Mouse (Mus musculus) NIH3T3 (cell line): Measurements from ENCODE around the gene Mcu.
A peak's percentile ranks its signal among the peaks of the same experiment; 100 is the strongest.

Source experiments
- DNase-seq: peaks from one replicate; pipeline ENCODE4 v3.0.0-alpha.2; 2012; ENCODE audit warnings: low read depth

Gene Mcu

DNA sequence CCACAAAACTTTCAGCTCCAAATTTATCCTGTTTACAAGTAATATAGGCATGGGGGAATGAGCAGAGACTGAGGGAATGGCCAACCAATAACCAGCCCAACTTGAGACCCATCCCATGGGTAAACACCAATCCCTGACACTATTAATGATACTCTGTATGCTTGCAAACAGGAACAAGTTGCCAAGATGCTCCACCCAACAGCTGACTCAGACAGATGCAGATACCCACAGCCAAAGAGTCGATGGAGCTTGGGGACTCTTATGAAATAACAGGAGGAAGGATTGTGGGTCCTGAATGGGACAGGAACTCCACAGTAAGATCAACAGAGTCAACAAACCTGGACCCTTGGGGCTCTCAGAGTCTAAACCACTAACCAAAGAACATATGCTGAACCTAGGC lies 127.1 kb downstream of the Mcu start:
- no peak for DNase-seq

DNA sequence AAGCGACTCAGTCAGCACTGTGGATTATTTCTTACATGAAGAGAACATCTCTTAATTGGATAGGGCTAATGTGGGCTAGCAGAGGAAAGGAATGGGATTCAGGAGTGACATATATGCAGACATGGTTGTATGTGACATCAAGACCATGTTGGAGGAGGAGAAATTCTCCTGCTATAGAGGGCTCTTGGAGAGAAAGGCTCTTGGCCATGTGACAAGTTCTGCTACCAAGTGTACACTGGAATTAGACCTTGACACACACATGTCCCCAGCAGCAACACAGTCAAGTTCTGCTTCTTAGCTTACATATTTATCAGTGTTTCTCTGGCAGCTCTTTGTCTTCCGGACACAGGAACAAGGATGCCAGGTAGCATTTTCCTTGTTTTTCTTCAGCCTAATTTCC lies 129.1 kb downstream of the Mcu start:
- no peak for DNase-seq

DNA sequence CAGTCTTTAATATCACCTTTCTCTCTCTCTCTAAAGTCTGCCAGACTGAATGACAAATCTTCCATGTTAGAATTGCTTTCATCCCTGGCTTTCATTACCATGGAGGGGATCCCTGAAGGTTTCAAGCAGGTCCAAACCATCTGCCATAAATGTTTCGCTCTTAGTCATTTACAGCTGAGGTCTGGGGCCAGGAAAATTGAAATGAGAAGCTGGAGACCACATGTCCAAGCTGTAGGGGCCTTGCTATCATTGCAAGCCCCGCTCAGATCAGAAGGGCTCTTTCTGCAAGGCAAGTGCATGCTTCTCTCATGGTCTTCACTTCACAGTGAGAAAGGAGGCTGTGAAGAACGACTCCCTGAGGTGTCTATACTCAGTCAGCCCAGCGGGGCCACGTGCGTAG lies 132.2 kb downstream of the Mcu start:
- no peak for DNase-seq

DNA sequence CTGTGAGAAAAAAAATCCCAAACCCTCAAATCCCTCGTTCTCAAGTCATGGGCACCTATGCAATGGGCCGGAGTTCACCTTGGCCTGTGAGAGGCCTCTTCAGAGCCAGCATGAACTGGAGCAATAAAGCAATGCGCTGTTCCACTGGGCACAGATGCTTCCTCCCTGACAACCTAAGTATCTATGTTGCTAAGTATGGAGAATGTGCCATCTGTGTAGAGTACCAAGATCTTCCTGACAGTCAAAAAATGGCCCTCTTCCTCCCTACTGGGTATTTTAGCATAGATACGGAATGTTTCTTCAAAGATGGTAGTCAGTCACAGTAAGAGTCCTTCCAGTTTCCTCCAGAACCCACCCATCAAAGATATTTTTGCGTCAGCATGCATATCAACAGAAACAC lies 135.1 kb downstream of the Mcu start:
- no peak for DNase-seq

DNA sequence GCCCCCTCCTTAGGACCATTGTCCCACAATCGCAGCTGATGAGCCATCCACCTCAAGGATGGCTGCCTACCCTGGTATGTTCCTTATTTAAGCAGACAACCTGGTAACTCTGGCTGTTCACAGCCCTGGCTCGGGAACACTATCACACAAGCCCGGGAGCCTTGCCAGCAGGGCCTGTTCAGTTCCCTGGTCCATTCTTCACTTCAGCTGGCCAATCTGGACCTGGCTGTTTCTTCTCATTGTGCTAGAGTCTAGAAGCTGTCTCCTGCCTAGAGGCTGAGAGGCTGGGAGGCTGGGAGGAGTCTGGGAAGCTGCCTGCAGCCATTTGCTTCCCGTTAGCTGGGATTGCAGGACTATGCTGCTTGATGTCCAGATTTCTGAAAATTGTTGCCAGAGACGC lies 146.0 kb downstream of the Mcu start:
- DNase-seq, result peak; percentile 21

DNA sequence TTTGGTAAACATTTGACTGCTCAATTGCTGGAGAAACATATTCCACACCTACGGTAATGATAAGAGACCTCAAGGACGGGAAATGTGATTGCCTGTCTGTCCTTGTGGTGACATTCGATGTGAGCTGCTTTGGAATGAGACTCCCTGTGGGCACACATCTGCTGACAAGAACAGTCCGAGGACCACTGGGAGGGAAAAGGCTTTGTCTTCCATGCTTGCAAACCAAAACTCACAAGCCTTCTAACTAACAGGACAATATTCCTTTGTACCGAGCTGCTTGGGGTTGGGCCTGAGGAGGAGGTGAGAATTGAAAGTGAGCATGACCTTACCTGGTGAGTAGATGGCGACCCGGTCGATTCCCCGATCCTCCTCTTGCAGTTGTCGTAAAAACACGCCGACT lies 149.2 kb downstream of the Mcu start:
- DNase-seq, result no peak

DNA sequence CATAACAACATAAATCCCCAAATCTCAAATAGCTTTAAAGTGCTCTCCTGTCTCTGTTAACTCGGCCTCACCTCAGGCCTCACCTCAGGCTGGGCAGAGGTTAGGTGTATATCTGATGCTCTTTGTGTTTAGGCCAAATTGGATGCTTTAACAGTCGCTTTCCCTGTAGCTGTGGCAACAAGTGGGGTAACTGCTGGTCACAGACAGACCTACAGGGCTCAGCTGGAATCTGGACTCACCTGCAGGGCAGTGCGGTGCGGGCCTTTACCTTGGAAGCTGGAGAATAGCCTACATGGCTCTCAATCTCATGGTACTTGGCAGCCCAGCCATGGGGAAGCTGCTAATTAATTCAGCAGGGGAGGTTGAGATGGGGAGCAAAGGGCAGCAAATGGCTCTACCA lies 149.9 kb downstream of the Mcu start:
- no peak for DNase-seq

DNA sequence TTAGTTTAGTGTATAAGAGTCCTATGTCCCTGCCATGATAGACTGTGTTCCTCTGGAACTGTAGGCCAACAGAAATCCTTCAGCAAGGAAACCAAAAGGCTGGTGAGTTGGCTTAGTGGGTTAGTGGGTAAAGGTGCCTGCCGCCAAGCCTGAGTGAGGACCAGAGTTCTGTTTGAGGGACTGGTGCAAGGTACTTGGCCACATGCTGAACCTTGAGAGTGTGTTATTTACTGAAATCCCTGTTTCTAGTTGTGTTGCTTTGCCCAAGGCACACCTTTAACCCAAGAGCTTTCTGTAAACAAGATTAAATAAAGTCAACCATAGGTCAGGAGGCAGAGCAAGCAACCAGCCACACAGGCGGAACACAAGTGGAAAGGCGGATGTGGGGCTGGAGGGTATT lies 150.9 kb downstream of the Mcu start:
- DNase-seq, result no peak

DNA sequence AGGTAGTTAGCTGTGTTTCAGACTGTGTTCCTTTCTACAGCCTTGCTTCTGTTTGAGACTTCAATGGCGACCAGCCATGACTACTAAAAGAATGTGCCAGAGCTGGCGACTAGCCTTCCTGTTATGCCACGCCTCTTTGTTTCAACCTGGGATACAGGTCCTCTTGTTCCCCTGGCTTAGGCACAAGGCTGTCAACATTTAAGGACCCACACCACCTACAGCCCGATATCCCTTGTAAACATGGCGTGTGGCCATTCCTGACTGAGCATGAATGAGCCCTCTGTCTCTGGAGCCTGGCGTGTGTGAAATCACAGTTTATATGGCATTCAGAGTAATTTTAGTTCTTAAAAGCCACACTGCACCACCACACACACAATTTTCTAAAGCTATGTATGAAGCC lies 154.2 kb downstream of the Mcu start:
- DNase-seq, result no peak

DNA sequence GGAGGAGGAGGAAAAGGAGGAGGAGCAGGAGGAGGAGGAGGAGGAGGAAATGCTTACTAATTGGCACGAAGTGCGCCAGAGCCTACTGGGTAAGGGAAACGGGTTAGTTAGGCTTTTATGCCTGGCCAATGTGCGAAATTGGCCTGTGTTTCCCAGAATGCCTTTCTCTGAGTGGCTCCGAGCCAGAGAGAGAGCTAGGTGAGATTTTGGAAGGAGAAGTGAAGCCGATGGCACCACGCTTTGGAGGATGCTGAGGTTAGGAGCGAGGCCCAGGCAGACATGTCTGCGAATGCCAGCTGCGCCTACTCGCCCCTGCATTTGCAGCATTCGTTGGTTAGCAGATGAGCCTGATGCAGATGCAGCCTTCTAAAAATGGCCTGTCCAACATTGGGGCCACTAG lies 156.7 kb downstream of the Mcu start:
- DNase-seq, result no peak

DNA sequence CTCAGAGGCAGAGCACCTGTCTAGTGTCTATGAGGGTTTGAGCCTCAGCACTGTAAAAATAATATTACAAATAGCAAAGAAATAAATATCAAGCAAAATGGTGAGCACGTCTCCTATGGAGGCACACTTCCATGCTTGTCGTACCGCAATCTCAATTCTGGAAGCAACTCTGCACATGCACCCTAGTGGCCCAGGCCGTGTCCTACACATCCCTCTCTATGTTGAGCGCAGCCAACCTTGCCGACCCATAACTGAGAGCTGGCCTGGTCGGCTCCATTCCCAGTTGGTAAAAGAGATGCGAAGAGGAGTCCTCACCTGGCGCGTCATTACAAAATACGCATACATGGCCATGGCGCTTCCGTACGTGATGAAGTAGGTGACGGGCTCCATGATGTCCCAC lies 161.9 kb downstream of the Mcu start:
- no peak for DNase-seq

DNA sequence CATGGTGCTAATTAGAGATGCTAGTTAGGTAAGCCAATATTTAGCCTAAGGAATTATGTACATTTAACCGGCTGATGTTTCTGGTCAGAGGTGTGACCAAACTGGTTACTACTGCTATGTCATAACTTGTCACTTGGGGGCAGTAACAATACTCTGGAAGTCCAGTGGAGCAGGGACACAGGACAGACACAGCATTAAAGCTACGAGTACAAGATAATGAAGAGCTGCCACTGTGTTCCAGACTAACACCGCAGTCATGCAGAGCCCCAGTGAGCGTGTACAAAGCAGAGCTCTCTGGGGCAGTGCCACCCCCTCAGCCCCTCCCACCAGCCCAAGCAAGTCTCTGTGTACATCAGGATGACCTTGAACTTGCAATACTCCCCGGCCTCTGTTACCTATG lies 164.7 kb downstream of the Mcu start:
- DNase-seq, result peak; percentile 74

DNA sequence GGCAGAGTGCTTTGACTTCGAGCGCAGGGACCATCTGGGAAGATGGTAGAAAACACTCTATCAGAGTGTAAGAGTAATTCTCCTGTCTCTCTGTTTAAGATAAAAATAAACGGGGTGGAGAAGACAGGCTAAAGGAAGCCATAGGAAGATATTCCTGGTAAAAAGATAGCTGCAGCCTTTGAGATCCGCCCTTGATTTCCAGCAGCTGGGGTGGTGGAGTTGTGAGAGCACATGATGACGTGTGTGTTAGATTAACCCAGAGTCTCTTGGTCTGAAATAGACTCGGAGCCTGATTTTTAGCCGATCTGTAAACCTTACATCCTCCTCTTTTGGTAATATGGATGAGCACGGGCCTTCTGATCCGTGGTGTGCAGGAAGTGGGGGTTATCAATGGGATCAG lies 168.9 kb downstream of the Mcu start:
- no peak for DNase-seq

DNA sequence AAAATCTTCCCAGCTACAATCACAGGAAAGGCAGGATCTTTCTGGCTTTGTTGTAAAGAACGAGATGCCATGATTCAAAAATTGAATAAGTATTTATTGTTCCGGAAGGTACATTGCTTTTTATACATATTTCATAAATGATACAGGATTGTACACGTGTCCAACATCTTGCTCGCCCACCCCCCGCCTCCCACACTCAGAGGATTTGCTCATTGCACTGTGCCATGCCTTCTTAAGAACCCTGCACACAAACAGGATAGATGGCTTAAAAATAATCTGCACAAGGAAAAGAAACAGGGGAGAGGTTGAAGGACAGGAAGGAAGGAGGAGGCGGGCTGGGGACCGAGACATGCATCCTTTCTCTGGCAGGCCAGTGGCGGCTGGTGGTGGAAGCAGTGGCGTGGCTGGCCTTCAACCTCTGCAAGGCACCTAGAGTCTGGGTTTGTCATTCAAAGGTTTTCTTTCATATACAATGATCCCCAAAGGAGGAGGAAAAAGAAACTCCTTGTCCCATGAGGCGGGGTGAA lies 169.5 kb downstream of the Mcu start:
- no peak for DNase-seq

DNA sequence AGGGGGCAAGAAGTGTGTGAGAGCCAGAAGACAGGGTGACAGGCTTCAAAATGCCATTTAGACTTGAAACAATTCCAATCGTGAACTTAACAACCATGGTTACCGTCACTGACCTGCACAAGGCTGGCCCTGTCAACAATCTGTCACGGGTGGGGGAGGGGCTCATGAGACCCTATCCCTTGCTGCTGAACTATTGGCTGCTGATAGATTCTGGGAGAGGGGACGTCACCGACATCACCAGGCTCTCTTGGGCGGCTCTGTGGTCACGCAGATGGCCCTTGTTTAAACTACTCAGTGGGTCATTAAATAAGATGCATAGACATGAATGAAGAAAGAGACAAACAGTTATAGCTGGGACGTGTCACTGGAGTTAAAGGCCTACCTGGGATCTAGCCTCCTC lies 171.9 kb downstream of the Mcu start:
- no peak for DNase-seq

DNA sequence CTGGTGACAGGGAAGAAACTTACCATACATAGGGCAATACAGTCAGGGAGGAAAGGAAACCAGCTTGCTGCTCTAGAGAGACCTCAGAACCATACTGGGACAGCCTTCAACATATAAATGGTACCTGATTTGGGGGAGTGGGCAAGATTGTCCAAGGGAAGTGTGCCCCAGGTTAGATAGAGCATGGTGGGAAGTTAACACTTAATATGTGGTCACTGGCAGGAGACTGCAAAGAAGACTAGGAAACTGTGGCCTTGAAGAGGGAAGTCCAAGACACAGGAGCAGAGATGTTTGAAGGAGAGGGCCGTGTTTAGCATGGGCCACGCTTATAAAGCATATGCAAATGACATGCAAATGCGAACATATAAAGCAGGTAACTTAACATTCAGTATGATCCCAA lies 172.4 kb downstream of the Mcu start:
- DNase-seq, result no peak

DNA sequence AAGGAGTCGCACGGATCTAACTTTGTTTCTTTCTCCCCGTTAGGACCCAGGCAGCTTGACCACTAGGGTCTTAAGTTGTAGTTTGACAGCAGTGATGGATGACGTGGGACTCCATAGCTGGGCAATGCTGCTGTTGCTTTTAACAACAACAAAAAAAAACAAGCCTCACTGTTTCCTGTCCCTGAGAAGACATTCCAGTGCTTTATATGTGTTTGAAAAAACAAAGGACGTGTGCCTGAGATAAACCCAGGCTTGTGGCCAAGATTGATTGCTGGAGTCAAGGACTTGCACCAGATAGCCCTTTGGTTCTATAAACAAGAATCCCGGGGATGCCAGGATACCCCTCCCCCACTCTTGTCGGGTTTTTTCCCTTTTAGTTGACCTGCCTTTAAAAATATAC lies 173.3 kb downstream of the Mcu start:
- DNase-seq, result no peak

DNA sequence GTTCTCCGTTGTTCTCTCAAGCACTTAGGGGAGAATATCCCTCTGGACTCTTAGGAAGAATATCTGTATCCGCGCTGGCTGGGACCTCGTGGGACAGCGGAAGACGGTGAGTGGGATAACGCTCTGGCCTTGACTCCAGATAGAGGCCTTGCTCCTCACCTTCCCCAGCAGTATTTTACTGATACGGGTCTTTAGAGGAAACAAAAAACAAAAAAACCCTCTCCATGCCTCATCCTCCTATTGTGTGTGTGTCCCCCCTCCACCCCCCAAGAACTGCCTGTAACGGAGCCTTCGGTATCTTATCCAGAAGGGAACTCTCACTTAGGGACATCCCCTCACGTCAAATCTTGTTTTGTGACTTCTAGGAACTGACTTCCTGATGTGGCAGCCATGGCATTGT lies 174.8 kb downstream of the Mcu start, which contains the start of gene Oit3:
Gene Oit3 (minus strand): TSS at position 44 of the 400 bp plus-strand sequence.
- DNase-seq, result no peak

DNA sequence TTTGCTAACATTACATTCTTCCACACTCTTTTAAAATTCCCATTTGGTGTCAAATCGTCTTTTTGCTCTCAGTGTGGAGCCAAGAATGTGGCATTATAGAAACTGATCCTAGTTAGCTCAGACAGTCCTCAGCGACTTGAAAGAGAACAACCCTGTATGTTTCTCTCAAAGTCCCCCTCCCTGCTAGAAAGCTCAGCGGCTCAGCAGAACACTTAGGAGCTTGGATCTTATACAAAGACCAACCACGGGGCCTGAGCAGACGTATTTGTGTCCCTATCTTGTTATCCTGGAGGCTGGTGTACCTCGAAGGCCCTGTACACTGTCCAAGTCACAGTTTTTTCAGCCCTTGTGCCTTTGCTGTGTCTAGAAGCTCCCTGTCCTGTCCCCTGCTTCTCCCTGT lies 176.3 kb downstream of the Mcu start:
- DNase-seq, result no peak

DNA sequence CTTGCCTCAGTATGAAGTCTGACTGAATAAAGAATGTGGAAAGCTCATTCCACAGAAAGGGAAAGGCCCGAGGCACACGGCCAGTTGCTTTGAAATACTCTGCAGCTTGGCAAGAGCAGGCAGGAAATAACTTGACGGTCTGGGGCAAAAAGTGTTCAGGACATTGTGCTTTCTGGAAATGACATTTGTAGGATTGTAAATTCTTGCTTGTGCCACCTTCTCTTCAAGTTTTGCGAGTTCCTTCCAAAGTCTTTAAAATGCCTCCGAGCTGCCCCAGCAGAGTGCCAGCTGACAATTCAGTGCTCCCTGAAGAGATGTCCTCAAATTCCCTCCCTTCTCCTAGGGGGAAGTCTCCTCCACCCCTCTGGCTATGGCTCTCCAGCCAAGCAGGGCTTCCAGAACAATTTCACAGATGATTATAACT lies 177.0 kb downstream of the Mcu start:
- DNase-seq, result peak; percentile 58

DNA sequence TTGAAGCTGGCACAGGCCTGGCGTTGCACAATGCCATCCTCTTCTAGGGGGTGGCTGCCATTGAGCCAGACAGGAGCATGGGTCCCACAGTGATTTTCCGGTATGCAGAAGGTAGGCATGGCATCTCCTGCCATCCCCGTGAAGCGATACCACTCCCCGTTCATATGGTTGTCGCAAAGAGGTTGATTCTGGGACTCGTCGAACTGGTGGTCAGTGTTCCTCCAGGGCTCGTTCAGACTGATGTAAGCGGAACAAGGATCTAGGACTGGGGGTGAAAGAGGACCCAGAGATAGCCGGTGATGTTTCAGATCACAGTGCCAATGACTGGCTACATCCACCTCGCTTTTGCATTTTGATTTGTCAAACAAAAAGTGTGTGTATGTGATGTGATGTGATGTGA lies 177.8 kb downstream of the Mcu start:
- DNase-seq, result no peak

DNA sequence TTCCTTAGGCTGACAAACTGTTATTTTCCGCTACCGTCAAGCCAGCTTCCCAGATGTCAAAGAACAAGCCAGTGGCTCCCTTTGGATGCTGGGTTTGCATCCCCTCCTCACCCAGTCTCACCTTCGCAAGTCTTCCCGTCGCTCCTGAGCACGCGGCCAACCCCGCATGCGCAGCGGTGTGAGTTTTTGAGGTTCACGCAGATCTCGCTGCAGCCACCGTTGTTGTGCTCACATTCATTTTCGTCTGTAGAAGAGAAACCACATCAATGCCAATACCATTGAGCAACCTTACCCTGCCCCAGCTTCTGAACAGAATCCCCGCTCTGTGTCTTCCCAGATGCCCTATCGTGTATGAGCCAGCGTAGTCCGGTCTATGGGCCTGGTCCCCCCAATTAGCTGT lies 180.7 kb downstream of the Mcu start:
- no peak for DNase-seq

DNA sequence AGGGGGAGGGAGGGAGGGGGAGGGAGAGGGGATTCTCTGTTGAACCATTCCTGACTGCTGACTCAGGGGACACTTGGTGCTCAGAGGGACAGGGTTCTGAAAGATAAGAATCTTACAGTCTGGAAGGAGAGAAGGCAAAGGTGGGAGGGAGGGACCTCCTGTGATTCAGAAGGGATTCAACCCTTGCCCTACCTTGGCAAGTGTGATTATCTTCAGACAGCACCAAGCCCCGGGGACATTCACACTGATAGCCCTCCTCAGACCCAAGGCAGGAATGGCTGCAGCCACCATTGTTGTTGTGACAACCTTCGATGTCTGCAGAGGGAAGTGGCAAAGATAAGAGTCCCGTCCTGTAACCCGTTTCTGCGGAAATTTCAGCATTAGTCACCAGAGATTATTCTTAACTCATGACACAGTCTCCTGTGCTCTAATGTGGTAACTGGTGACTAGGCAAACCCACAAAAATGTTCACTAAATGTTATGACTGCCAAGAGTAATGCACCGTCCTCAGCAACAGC lies 185.7 kb downstream of the Mcu start:
- DNase-seq, result peak; percentile 81

DNA sequence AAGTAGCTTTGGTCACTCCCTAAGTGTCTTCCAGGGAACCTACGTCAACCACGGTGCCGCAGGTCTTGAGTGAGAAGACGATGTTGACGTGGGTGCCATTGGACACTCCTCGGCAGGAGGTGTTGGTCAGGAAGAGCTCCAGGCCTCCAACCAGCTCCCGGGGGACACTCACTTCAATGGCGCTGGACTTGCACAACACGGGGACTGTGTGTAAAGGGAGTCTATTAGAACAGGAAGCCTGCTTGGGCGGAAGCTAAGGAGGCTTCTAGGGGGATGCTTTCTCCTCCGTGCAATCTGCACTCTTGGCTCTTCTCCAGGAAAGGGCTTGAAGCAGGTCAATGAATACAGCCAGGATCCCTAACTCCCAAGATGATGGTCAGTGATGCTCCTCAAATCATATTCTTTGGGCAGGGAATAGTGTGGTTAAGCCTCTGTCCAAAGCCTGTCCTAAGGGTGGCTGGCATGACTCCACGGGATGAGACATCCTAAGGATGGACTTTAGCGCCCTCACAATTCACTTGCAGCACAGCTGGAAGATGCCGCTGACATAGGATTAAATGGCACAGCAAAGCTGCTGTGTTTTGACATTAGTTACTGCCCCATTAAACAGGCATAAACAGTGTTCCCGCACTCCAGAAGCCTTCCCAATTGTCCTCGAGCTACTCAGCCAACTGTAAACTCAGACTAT lies 186.9 kb downstream of the Mcu start:
- peak; percentile 18 for DNase-seq
